18 mouse cellular contexts compared by ENCODE assay signal in genomic region chr10:108455204-108455603, GRCm38 (mm10).
A peak's percentile ranks its signal among the peaks of the same experiment; 100 is the strongest.
DNase-seq lines count a peak whose midpoint lies in the region; ATAC-seq and TF ChIP-seq lines count a peak whose summit lies in the region.
"Had no signal": no experiment of that assay in that cellular context is flagged by ENCODE, and none has a peak within 500 bp of the region (broad histone marks: within the 10 kb centered on the region; RNA-seq: fewer than 3 reads in every experiment).

No protein-coding gene starts in this region.

- H3K4me1 ChIP-seq in kidney, adult 2 months (ENCODE audit: control insufficient read depth, insufficient read depth, low read length): peaks cover 9% of the 10 kb centered on the region
- H3K4me1 ChIP-seq in liver, embryonic 13.5 days (replicated peaks): peaks cover 12% of the 10 kb centered on the region
- 0 out of 2 replicates have a peak, but pooled peaks cover 3% of the 10 kb centered on the region for H3K4me1 ChIP-seq in stomach, embryonic 14.5 days (ENCODE audit: control insufficient read depth, insufficient read depth, low read length)
- H3K4me1 ChIP-seq: limb, embryonic 15.5 days; neural tube, embryonic 12.5 days had no signal

- H3K36me3 ChIP-seq in kidney, adult 2 months (ENCODE audit: control insufficient read depth, insufficient read depth, low read length): no peaks in the 10 kb centered on the region
- H3K36me3 ChIP-seq in liver, embryonic 13.5 days: no peaks in the 10 kb centered on the region
- H3K36me3 ChIP-seq in stomach, embryonic 14.5 days (ENCODE audit: control insufficient read depth, insufficient read depth, low read length): no peaks in the 10 kb centered on the region
- H3K36me3 ChIP-seq: limb, embryonic 15.5 days; neural tube, embryonic 12.5 days had no signal

- TF ChIP-seq CTCF in gastrocnemius, adult 2 months (IDR thresholded peaks at IDR 0.05): no peak
- no peak for TF ChIP-seq CTCF in kidney, adult 2 months (conservative IDR thresholded peaks at IDR 0.05; ENCODE audit: insufficient read depth, insufficient read length, low read depth, low read length)

- H3K4me3 ChIP-seq in gastrocnemius, adult 2 months: no peak overlapping the region
- no peak overlapping the region for H3K4me3 ChIP-seq in kidney, adult 2 months (ENCODE audit: insufficient read depth, low read depth, low read length)
- H3K4me3 ChIP-seq in liver, embryonic 13.5 days (replicated peaks): no peak overlapping the region
- H3K4me3 ChIP-seq in stomach, embryonic 14.5 days (ENCODE audit: low read depth, low read length): no peak overlapping the region
- H3K4me3 ChIP-seq: erythroblast, embryonic 14.5 days; limb, embryonic 15.5 days; neural tube, embryonic 12.5 days had no signal

- ATAC-seq in liver, embryonic 13.5 days (ENCODE audit: low read depth): no peak
- no peak for ATAC-seq in stomach, embryonic 14.5 days (ENCODE audit: insufficient number of reproducible peaks, insufficient read depth, low FRiP score, low read depth)
- ATAC-seq: forebrain, embryonic 14.5 days; hindbrain, postnatal 0 days; lung, postnatal 0 days had no signal

- no peaks in the 10 kb centered on the region for H3K9me3 ChIP-seq in liver, embryonic 13.5 days (replicated peaks)
- no peaks in the 10 kb centered on the region for H3K9me3 ChIP-seq in stomach, embryonic 14.5 days (ENCODE audit: control insufficient read depth, low read depth, low read length)
- H3K9me3 ChIP-seq: limb, embryonic 15.5 days; neural tube, embryonic 12.5 days had no signal

- peak overlapping the region; percentile 41 for H3K27ac ChIP-seq in gastrocnemius, adult 2 months
- peak overlapping the region; percentile 93 for H3K27ac ChIP-seq in kidney, adult 2 months (ENCODE audit: insufficient read depth, low read depth, low read length)
- peak overlapping the region; percentile 13; the same call in 1 of the 2 replicates for H3K27ac ChIP-seq in liver, embryonic 13.5 days
- H3K27ac ChIP-seq in stomach, embryonic 14.5 days (ENCODE audit: low read length): peak overlapping the region; percentile 2; the same call in 1 of the 2 replicates
- H3K27ac ChIP-seq: hindbrain, postnatal 0 days; limb, embryonic 15.5 days; neural tube, embryonic 12.5 days had no signal

- H3K9ac ChIP-seq in liver, embryonic 13.5 days: no peak overlapping the region
- no peak overlapping the region for H3K9ac ChIP-seq in stomach, embryonic 14.5 days (replicated peaks; ENCODE audit: low read depth, low read length)
- H3K9ac ChIP-seq: limb, embryonic 15.5 days; neural tube, embryonic 12.5 days had no signal

- TF ChIP-seq POLR2A in kidney, adult 2 months (IDR thresholded peaks at IDR 0.05; ENCODE audit: low read depth, low read length): no peak

- DNase-seq in gastrocnemius, adult 2 months: no peak
- no peak for DNase-seq in gastrocnemius, postnatal 4 days (ENCODE audit: low spot score in 2 of 2)
- DNase-seq in kidney, adult 2 months: peak; percentile 79
- no peak for DNase-seq in kidney, postnatal 14 days
- no peak for DNase-seq in liver, embryonic 13.5 days
- no peak for DNase-seq in liver
- DNase-seq in B cell, adult 2 months: no peak
- DNase-seq: adrenal gland, postnatal 14 days; gastrocnemius, postnatal 36 days; heart, postnatal 14 days; thymus, postnatal 36 days had no signal

- no peaks in the 10 kb centered on the region for H3K27me3 ChIP-seq in kidney, adult 2 months (replicated peaks; ENCODE audit: control insufficient read depth, insufficient read depth, low read length)
- H3K27me3 ChIP-seq in liver, embryonic 13.5 days: no peaks in the 10 kb centered on the region
- H3K27me3 ChIP-seq in stomach, embryonic 14.5 days (ENCODE audit: control insufficient read depth, insufficient read depth, low read length): no peaks in the 10 kb centered on the region
- H3K27me3 ChIP-seq: limb, embryonic 15.5 days; neural tube, embryonic 12.5 days had no signal

- intact Hi-C loops in gastrocnemius, adult 2 months (cut with DNase I): no loop called here

- no peak overlapping the region for H3K4me2 ChIP-seq in liver, embryonic 13.5 days
- no peak overlapping the region for H3K4me2 ChIP-seq in stomach, embryonic 14.5 days (replicated peaks; ENCODE audit: low read depth, low read length)
- H3K4me2 ChIP-seq: limb, embryonic 15.5 days; neural tube, embryonic 12.5 days had no signal

- 44% methylated on average over 10 of the region's 10 CpGs for WGBS in kidney, adult 2 months
- WGBS in liver, embryonic 13.5 days (ENCODE audit: insufficient replicate concordance): 68% methylated on average over 10 of the region's 10 CpGs
- 62% methylated on average over 10 of the region's 10 CpGs for WGBS in stomach, embryonic 14.5 days

Comparison
In these comparisons a context has a peak if more than half of its experiments do, and no peak if none do; other contexts are left out.
1. H3K27ac ChIP-seq: peak in every context shown above with its lines; median percentile 93 in kidney, adult 2 months; 41 in gastrocnemius, adult 2 months; 13 in liver, embryonic 13.5 days; 2 in stomach, embryonic 14.5 days.